Mouse (Mus musculus) G1E (cell line): Measurements from ENCODE around the gene Crtac1.

ENCODE experiments used
- CTCF ChIP-seq: IDR thresholded peaks from 2 replicates; pipeline ENCODE4 v1.5.1; 2012; ENCODE audit warnings: low read depth, low read length, inconsistent platforms, mixed read lengths
- GATA1 ChIP-seq: IDR thresholded peaks from 2 replicates; pipeline ENCODE4 v1.6.1; 2012; ENCODE audit warnings: borderline replicate concordance, low read length, inconsistent platforms, mixed read lengths
- TAL1 ChIP-seq: conservative IDR thresholded peaks from 2 replicates; pipeline ENCODE4 v1.6.1; 2012; ENCODE audit warnings: low read depth, low read length, inconsistent platforms, mixed read lengths

GRCm38 (mm10) chr19:42279611-42280010 is 152.0 kb downstream of the Crtac1 start:
- TF ChIP-seq CTCF (no peak), GATA1 (no peak), TAL1 (no peak)
